Mouse (Mus musculus): ENCODE data around the gene Ece1. TPM values are rescaled to one million over a fixed set of nuclear protein-coding genes. Genes with fewer than 3 reads are reported as not detected.

The Ece1 gene
- total and polyA plus RNA-seq, 2 experiments from 2014 or later: 23.7 to 36.3 TPM

DNA sequence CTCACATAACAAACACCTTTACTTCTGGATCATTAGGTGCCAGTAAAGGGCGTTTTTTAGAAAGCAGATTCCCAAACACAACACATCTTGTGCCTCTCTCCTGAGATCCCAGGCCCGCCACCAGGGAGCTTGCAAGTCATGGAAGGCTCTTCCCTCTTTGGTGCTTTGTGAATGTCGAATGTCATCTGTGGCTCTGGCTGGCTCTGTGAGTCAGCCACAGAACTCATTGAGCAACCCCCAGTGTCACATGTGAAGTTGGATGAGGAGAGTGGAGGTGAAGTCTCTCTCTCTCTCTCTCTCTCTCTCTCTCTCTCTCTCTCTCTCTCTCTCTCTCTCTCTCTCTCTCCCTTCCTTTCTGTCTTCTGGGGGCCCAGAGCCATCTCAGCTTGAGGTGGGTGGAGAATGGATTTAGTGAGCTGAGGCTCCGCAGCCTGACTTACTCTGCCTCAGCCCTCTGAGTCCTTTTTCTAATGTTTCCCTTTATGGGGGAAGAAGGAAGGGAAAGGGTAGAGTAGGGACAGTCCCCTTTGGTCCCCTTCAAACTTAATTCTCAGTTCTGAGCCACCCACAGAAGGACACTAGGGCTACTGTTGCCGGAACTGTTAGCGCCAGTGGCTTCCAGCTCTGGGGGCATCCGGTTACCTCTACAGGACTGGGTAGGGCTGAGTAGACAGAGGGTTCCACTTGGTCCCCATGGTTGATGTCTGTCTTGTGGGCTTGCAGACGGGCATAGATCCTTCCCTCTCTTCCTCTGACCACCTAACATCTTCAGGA, 17.5 kb downstream of the Ece1 start:
- Histone ChIP-seq H3K27ac (ENCODE audit: low read depth, low read length) (no peak overlapping the region), H3K9ac (replicated peaks; ENCODE audit: low read length, poor library complexity, severe bottlenecking) (no peak overlapping the region), H3K4me2 (ENCODE audit: low read depth, low read length, poor library complexity, severe bottlenecking) (no peak overlapping the region), H3K4me1 (ENCODE audit: insufficient read depth, low read length) (no peaks in the 10 kb centered on the region), H3K9me3 (ENCODE audit: low read length) (no peaks in the 10 kb centered on the region), H3K36me3 (ENCODE audit: insufficient read depth, low read length) (no peaks in the 10 kb centered on the region), H3K4me3 (ENCODE audit: low read depth, low read length) (no peak overlapping the region), H3K27me3 (ENCODE audit: insufficient read depth, low read length) (no peaks in the 10 kb centered on the region)
- ATAC-seq (ENCODE audit: low FRiP score) (no peak), DNase-seq (ENCODE audit: low spot score) (no peak)
- WGBS: 87% methylated on average over 8 of the region's 8 CpGs
- TF ChIP-seq CTCF (IDR thresholded peaks at IDR 0.05): no peak

GRCm38 (mm10) chr4:137881445-137881844, 19.4 kb downstream of the Ece1 start:
- no peak for TF ChIP-seq CTCF (IDR thresholded peaks at IDR 0.05)
- ATAC-seq (ENCODE audit: low FRiP score) (no peak), DNase-seq (ENCODE audit: low spot score) (no peak)
- 86% methylated on average over 8 of the region's 8 CpGs for WGBS
- Histone ChIP-seq H3K9me3 (ENCODE audit: low read length) (no peaks in the 10 kb centered on the region), H3K9ac (replicated peaks; ENCODE audit: low read length, poor library complexity, severe bottlenecking) (no peak overlapping the region), H3K4me2 (ENCODE audit: low read depth, low read length, poor library complexity, severe bottlenecking) (no peak overlapping the region), H3K36me3 (ENCODE audit: insufficient read depth, low read length) (no peaks in the 10 kb centered on the region), H3K4me3 (ENCODE audit: low read depth, low read length) (no peak overlapping the region), H3K27ac (ENCODE audit: low read depth, low read length) (no peak overlapping the region), H3K27me3 (ENCODE audit: insufficient read depth, low read length) (no peaks in the 10 kb centered on the region), H3K4me1 (ENCODE audit: insufficient read depth, low read length) (no peaks in the 10 kb centered on the region)

DNA sequence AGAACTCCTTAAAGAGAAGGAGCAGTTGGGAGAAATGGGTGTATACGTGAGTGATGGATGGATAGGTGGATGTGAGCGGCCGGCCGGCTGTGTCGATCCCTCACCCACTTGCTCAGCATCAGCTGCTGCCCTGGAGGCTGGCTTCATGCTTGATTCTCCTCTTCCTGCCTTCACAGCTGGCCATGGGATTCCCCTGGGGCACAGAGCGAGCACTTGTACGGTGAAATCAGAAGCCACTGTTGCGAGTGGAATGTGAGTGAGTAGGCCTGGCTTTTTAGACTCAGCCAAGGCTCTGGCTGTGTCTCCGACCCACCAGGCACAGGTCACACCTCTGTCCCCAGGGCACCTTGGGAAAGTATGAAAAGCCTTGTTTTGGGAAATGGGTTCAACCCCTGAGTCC, 20.6 kb downstream of the Ece1 start:
- Histone ChIP-seq H3K36me3 (ENCODE audit: insufficient read depth, low read length) (no peaks in the 10 kb centered on the region), H3K27ac (ENCODE audit: low read depth, low read length) (no peak overlapping the region), H3K27me3 (ENCODE audit: insufficient read depth, low read length) (no peaks in the 10 kb centered on the region), H3K4me3 (ENCODE audit: low read depth, low read length) (no peak overlapping the region), H3K4me1 (ENCODE audit: insufficient read depth, low read length) (no peaks in the 10 kb centered on the region), H3K4me2 (ENCODE audit: low read depth, low read length, poor library complexity, severe bottlenecking) (no peak overlapping the region), H3K9me3 (ENCODE audit: low read length) (no peaks in the 10 kb centered on the region), H3K9ac (replicated peaks; ENCODE audit: low read length, poor library complexity, severe bottlenecking) (no peak overlapping the region)
- TF ChIP-seq CTCF (IDR thresholded peaks at IDR 0.05): no peak
- WGBS: 60% methylated on average over 9 of the region's 9 CpGs
- ATAC-seq (ENCODE audit: low FRiP score) (no peak), DNase-seq (ENCODE audit: low spot score) (no peak)

DNA sequence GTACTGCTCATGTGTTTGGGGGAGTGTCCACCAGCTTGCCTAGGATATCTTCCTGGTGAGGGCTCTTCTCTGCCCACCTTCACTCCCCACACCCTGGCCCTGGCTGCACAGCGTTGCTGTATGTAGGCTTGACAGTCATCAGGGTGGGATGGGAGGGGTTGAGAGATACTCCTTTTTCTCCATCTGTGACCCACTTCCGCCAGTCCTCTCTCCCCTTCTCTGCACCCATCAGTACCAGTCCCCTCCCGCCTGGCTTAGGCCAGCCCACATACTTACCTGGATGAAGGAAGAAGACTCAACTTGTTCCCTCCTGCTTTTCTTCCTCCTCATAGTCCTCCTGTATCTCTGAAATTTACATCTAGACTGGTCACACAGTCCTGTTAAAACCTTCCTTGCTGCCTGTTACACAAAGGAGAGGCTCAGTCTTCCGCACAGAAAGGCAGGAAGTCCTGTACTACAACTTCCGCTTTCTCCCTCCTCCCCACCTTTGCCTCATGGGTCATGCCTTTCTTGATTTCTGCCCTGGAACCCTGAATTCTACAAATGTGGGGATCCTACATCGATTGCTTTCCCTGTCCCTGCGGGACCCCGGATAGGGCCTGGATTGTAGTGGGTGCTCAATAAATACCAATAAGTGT, 21.6 kb downstream of the Ece1 start:
- H3K9ac ChIP-seq (replicated peaks; ENCODE audit: low read length, poor library complexity, severe bottlenecking): no peak overlapping the region
- no peak for ATAC-seq (ENCODE audit: low FRiP score)
- TF ChIP-seq CTCF (IDR thresholded peaks at IDR 0.05): no peak
- H3K4me1 ChIP-seq (ENCODE audit: insufficient read depth, low read length): no peaks in the 10 kb centered on the region
- no peak overlapping the region for H3K4me2 ChIP-seq (ENCODE audit: low read depth, low read length, poor library complexity, severe bottlenecking)
- H3K9me3 ChIP-seq (ENCODE audit: low read length): no peaks in the 10 kb centered on the region
- DNase-seq (ENCODE audit: low spot score): no peak
- 88% methylated on average over 8 of the region's 8 CpGs for WGBS
- no peak overlapping the region for H3K4me3 ChIP-seq (ENCODE audit: low read depth, low read length)
- no peaks in the 10 kb centered on the region for H3K27me3 ChIP-seq (ENCODE audit: insufficient read depth, low read length)
- H3K27ac ChIP-seq (ENCODE audit: low read depth, low read length): no peak overlapping the region
- H3K36me3 ChIP-seq (ENCODE audit: insufficient read depth, low read length): no peaks in the 10 kb centered on the region

DNA sequence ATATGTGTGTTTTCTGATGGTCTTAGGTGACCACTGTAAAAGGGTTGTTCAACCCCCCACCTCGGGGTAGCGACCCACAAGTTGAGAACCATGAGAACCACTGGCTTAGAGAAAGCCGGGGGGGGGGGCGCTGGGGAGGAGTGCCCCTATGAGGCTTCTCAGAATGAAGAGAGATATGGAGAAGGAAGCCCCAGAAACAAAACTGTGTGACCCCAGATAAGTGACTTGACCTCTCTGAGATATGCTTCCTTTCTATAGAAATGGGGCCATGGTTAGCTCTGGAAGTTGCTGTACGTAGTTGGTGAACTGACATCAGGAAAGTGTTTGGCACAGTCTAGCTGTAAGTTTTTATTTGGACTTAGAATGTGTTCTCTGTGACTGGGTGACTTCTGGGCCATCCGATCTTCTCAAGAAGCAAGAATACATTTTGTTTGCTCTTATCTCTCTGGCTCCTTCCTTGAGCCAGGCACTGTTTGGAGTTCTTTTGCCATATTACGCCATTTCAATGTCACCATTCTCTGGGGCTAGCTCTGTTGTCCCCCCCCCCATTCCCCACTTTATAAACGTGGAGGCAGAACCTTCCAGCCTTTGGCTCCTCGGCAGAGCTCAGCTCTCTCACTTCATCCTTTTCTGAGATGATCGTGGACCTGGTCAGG, 25.4 kb downstream of the Ece1 start:
- H3K4me2 ChIP-seq (ENCODE audit: low read depth, low read length, poor library complexity, severe bottlenecking): no peak overlapping the region
- H3K9ac ChIP-seq (replicated peaks; ENCODE audit: low read length, poor library complexity, severe bottlenecking): no peak overlapping the region
- H3K4me1 ChIP-seq (ENCODE audit: insufficient read depth, low read length): peaks cover 19% of the 10 kb centered on the region
- H3K9me3 ChIP-seq (ENCODE audit: low read length): no peaks in the 10 kb centered on the region
- H3K36me3 ChIP-seq (ENCODE audit: insufficient read depth, low read length): no peaks in the 10 kb centered on the region
- DNase-seq (ENCODE audit: low spot score) (no peak), ATAC-seq (ENCODE audit: low FRiP score) (no peak)
- no peak overlapping the region for H3K27ac ChIP-seq (ENCODE audit: low read depth, low read length)
- TF ChIP-seq CTCF (IDR thresholded peaks at IDR 0.05): no peak
- WGBS: 85% methylated on average over 10 of the region's 10 CpGs
- no peak overlapping the region for H3K4me3 ChIP-seq (ENCODE audit: low read depth, low read length)
- no peaks in the 10 kb centered on the region for H3K27me3 ChIP-seq (ENCODE audit: insufficient read depth, low read length)

DNA sequence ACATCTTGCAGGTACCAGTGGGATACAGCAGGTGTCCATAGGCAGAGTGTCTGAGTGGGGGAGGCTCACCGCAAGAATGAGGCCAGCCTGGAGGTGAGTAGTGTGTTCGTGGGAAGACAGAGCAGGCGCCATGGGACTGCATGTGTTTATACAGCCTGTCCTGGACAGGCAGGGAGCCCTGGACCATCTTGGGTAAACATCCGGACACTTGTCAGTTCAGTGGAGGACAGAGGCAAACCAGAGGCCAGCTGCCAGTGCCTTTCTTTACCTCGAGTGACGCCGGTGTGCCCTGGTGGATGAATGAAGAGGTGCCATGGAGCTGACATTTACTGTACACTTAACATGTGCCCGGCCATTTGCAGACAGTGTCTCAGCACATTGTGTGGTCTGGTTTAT, 26.0 kb downstream of the Ece1 start:
- H3K36me3 ChIP-seq (ENCODE audit: insufficient read depth, low read length): no peaks in the 10 kb centered on the region
- no peak overlapping the region for H3K9ac ChIP-seq (replicated peaks; ENCODE audit: low read length, poor library complexity, severe bottlenecking)
- TF ChIP-seq CTCF (IDR thresholded peaks at IDR 0.05): no peak
- H3K4me2 ChIP-seq (ENCODE audit: low read depth, low read length, poor library complexity, severe bottlenecking): no peak overlapping the region
- no peaks in the 10 kb centered on the region for H3K9me3 ChIP-seq (ENCODE audit: low read length)
- no peak overlapping the region for H3K27ac ChIP-seq (ENCODE audit: low read depth, low read length)
- DNase-seq (ENCODE audit: low spot score) (no peak), ATAC-seq (ENCODE audit: low FRiP score) (no peak)
- peaks cover 21% of the 10 kb centered on the region for H3K4me1 ChIP-seq (ENCODE audit: insufficient read depth, low read length)
- H3K4me3 ChIP-seq (ENCODE audit: low read depth, low read length): no peak overlapping the region
- 87% methylated on average over 8 of the region's 8 CpGs for WGBS
- H3K27me3 ChIP-seq (ENCODE audit: insufficient read depth, low read length): no peaks in the 10 kb centered on the region
